Mouse (Mus musculus) CD4-positive, CD25-positive, alpha-beta regulatory T cell, adult 4 months (primary cell): Measurements from ENCODE around the gene Pla2g2d. TPM values are rescaled to one million over a fixed set of nuclear protein-coding genes. Genes with fewer than 3 reads are reported as not detected.
"Not testable (repeated sequence)": the region's sequence is repeated elsewhere in the genome, so short reads cannot be mapped to it uniquely, and the experiment has no call there.

ENCODE experiments used
- ATAC-seq: one replicate; pipeline ENCODE4 v1.8.0; 2017
- polyA plus RNA-seq, 2 experiments: library from polyadenylated mRNA; unstranded; fragments of 100-300 nt; shearing (Covaris generic); gene quantifications; one replicate each; pipeline ENCODE4 v1.2.1; 2017

Pla2g2d gene
- polyA plus RNA-seq, 2 experiments from 2014 or later: 0.15 to 0.85 TPM

DNA sequence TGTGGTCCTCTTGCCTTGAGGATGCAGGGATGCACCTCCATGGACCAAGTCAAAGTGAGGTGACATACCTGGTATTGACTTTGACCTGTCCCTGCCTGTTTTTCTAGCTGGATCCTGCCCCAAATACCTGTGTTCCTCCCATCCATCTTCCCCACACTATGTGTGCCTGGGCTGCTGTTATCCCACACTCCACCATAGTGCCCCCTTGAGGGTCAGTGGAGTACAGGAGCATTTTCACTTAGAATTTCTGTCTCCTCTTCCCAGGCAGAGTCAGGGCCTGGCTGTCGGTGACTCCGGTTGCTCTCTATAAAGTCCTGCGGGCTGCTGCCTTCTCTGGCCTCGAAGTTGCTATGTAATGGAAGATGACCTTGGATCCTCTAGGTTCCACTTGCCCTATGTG is 10.2 kb downstream of the Pla2g2d start:
- ATAC-seq: no peak

GRCm38 (mm10) chr4:138786141-138786540 is 10.6 kb downstream of the Pla2g2d start:
- ATAC-seq: no peak

GRCm38 (mm10) chr4:138788381-138788780 is 12.8 kb downstream of the Pla2g2d start:
- no peak for ATAC-seq

DNA sequence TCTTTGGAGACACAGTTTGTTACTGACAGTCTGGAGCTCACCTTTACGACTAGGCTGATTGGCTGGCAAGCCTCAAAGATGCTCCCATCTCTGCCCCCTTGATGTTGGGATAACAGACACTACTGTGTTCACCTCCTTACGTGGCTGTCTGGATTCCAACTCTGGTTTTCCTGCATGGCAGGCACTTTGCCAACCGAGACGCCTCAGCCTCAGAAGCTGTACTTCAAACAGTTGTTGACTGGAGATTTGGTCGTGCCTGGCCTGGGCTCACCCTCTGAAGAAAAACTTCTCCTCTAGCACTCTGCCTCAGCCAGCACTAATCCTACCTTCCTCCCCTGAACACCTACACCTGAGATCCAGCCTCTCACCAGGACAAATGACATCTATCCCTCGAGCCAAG is 15.9 kb downstream of the Pla2g2d start:
- no peak for ATAC-seq

DNA sequence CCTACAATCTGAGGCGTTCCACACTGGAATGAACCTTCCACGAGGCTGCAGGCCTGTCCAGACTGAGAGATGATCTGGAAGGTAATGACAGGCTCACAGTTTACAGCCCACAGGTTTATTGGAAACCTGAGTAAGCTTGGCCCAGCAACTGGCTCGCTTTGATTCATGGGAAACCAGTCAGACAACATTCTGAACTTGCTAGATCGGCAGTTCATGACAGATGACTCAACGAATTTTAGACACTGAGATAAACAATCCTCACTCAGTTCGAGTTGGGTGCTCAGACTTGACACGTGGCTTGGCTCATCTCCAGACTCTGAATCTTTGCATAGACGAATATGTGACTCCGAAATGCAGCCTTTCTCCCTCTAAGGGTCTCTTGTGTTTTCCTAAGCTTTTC is 17.1 kb downstream of the Pla2g2d start:
- no peak for ATAC-seq

- ATAC-seq: no peak
These were observed 17.7 kb downstream of the Pla2g2d start for GRCm38 (mm10) chr4:138793276-138793675.

- no peak for ATAC-seq
These were observed 18.8 kb downstream of the Pla2g2d start for GRCm38 (mm10) chr4:138794344-138794743.

DNA sequence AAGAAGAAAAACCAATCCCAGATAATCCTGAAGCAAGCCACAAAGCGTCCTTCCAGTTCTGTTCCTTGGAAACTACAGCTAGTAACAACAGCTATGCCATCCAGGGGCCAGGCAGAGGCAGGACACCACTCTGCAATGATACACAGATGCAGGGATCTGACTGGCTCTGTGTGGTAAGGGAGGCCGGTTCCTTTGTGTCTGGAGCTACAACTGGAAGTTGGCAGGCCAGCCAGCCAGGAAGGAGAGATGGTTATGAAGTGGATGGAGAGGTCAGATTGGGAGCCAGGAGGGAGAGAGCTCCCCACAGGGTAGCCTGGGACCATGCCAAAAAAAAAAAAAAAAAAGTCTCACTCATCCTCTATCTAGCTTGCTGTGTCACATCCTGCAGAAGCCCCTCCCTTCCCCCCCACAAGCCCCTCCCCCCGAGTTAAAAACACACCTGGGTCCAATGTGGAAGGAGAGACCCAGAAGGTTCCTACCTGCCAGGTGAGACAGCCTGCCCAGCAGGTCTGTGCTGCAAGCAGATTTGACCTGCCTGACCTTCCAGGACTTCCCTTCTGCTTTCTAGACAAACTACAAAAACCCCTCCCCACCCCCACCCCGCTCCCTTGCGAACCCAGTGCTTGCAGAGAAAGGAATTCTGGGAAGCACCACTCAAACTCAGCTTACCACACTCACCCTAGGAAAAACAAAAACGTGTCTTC is 21.1 kb downstream of the Pla2g2d start:
- no peak for ATAC-seq

GRCm38 (mm10) chr4:138797217-138797570 is 21.7 kb downstream of the Pla2g2d start:
- no peak for ATAC-seq

- ATAC-seq: no peak
These were observed 24.7 kb downstream of the Pla2g2d start for GRCm38 (mm10) chr4:138800134-138800744.

- ATAC-seq: no peak
These were observed 26.1 kb downstream of the Pla2g2d start for GRCm38 (mm10) chr4:138801631-138802030.

DNA sequence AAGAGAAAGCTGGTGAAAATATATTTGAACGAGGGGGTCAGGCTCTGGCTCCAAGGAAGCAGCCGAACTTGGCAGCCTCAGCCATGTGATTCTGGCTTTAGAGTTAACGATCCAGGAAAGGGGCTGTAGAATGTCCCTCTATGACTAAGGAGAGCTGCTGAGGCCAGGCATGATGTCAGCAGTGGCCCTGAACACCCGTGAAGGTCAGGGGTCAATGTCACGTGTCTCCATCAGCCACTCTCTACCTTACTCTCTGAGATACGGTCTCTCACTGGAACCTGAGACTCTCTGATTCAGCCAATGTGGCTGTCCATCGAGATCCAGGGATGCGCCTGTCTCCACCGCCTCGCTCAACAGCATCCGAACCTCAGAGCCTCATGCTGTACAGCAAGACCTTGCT is 27.4 kb downstream of the Pla2g2d start:
- ATAC-seq: no peak

DNA sequence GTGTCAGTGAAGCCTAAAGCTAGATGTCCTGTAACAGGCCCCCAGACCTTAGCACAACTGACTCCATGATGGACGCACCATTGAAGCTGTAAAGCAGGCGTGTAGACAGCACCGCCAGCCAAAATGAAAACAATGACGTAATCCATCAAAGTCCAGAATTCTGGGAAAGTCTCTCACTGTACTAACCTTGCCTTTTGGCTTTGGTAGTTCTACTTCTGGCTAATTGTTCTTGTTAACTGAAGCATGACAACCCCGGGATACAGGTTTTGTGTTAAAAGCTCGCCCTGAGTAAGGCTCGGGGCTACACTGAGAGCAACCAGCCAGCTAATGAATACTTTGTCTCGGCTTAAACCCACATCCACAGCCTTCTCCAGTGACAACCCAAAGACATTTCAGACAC is 29.7 kb downstream of the Pla2g2d start:
- no peak for ATAC-seq

DNA sequence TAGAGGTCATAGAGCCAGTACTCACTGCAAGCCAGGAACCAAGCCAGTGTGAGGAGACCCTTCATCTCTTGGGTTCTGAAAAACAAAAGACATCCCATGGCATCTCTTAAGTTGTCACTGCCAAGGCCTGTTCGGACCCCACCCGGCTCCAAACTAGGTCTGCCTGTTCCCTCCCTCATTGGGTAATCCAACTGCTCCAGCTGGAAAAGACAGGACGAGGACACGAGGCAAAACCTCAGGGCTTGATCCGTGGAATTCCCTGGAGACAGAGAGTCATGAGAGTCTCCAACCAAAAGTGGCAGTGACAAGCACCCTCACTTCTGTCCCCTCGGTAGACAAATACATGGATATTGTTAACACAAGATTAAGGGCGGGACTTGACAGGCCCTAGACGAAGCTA is 30.6 kb downstream of the Pla2g2d start:
- no peak for ATAC-seq

DNA sequence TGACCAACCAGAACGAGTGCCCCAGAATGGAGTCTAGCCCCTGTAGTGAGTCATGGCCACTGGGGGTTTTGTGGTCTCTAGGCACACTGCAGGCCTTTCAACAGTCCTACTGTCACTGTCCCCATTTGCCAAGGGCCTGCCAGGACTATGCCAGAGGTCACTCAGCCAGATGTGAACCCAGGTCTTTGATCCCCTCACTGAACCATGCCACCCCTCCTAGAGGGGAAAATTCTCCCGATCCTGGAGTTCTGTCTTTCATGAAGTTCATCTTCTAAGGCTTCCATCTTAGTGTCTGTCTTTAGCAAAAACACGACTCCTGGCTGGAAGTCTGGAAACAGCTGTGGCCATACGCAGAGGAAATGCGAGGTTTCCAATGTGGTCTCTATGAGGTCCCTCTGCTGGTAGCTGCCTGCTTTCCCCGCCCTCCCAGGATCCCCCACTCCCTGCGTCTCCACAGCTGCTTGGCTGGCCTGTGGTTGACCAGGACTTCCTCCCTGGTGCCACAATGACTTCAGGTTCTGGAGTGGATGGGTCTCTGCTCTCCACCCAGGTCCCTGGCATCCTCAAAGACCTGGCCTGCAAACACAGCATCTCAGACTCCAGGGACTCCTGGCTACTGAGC is 31.5 kb downstream of the Pla2g2d start:
- ATAC-seq: no peak

DNA sequence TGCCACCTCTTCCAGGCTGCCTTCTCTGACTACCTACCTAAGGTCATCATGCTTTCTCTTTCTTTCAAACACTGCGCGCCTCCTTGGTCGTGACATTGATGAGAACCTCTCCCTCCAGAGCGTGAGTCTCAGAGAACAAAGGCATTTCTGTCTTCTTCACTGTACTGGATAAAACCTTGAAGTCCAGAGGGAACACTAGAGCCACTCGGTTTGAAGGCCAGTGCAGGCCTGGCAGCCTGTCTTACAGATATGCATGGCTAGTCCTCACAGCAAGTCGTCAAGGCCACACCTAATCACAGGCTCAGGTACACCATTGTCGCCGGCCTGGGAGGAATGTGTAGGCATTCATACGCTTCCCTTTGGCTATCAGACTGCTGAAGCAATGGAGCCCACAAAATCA is 40.6 kb downstream of the Pla2g2d start:
- no peak for ATAC-seq

DNA sequence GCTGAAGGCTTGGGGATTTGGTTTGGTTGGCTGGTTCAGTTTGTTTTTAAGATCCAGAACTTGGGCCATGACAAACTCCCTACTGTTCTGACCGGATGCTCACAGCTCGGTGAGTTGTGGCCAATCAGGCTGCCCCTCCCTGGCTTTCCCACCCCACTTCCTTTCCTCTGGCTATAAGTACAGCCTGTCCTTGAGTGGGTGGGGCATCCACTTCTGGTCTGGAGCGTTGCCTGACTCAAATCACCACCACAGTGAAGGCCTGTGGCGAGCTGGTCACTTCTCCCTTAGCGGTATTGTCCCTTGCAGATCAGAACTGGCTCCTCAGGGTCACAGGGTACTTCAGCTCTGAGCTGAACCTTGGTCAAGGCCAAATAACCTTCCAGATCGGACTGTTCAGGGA is 42.2 kb downstream of the Pla2g2d start:
- ATAC-seq: no peak

DNA sequence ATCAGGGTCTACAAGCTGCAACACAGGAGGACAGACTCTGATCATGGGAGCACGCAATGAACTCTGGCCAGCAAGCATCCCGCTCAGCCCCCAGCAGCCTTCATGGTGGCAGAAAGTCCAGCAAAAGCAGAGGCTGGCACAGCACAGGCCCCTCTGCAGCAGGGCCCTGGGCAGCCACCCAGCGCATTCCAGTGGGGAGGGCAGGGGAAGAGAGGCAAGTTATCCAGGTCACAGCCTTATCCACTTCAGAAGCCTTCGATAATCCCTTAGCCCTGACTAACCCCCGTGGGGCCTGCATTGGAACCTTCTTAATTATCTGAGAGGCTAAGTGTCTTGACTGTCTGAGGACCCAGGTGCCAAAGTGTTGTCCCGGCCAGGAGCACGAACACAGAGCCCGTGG is 43.6 kb downstream of the Pla2g2d start:
- ATAC-seq: no peak

GRCm38 (mm10) chr4:138821036-138821435 is 45.5 kb downstream of the Pla2g2d start:
- no peak for ATAC-seq

DNA sequence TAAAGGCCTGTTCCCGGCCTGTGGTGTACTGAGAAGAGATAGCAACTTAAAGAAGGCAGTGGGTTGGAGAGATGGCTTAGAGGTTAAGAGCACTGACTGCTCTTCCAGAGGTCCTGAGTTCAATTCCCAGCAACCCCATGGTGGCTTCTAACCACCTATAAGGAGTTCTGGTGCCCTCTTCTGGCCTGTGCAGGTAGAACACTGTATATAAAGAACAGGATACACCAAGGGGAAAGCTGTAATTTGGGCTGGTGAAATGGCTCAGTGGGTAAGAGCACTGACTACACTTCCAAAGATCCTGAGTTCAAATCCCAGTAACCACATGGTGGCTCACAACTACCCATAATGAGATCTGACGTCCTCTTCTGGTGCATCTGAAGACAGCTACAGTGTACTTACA is 48.6 kb downstream of the Pla2g2d start:
- ATAC-seq: not testable (repeated sequence)

DNA sequence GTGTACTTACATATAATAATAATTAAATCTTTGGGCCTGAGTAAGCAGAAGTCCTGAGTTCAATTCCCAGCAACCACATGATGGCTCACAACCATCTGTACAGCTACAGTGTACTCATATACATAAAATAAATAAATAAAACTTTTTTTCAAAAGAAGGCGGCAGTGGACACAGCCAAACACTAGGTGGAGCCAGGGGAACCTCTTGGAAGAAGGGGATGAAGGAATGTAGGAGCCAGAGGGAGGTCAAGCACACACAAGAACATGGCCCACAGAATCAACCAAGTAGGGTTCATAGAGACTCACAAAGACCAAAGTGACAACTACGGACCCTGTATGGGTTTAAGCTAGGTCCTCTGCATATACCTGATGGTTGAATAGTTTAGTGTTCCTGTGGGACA is 49.1 kb downstream of the Pla2g2d start:
- no peak for ATAC-seq

DNA sequence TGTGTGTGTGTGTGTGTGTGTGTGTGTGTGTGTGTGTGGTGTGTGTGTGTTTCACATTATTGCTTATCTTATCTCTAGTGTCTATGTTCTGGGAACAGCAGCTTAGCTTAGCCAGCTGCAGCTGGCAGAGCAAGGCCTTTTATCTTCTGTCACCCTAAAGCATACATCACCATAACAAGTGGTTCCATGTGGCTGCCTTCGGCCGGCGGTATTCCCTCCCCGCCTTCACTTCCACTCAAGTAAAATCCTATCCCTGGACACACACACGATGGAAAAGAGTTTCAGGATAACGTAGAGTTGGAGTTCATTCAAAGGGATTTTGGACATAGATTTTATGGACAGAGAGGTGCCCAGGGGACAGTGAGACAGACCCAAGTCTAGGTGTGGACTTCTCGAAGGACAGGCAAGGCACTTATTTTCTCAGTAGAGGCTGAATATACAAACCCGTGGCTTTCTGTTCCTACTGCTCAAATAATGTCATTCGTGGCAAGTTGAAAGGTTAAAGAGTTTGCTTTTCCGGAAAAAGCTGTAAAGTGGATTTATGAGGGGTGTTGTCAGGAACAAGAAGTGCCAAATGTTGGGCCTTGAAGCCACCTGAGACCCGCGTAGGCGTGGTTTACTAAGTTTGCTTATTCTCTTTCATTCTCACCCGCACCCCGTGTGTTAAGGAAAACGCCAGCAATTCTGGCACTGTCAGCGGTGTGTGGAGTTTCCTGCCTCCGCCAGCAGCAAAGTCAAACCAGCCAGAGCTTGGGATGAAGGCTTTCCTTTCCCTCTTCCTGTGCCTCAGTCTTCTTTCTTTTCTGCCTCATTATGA is 50.4 kb downstream of the Pla2g2d start:
- no peak for ATAC-seq

GRCm38 (mm10) chr4:138827147-138827546 is 51.6 kb downstream of the Pla2g2d start:
- ATAC-seq: no peak
